11 mouse cellular contexts compared by ENCODE assay signal in the genomic region with DNA sequence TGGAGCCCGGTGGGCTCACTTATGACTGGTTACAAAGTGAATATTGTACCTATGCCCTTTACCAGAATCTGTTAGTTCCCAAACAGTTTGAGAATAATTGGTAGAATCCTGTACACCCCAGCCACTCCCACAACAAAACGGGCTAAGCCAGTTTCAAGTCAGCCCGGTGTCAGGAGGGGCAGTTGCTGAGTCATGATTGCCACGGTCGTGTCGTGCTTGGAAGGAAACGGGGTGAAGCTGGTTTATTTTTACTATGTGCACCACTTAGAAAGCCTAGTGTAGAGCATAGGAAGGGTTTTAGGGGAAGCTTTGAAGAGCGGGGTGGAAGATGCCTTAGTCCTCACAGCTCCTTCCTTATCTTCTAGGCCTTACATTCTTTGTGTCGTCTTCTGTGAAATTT.
DNase-seq lines count a peak whose midpoint lies in the region.
"Had no signal": no experiment of that assay in that cellular context is flagged by ENCODE, and none has a peak within 500 bp of the region (broad histone marks: within the 10 kb centered on the region; RNA-seq: fewer than 3 reads in every experiment).

No protein-coding gene starts in this region.

- DNase-seq in kidney, postnatal 4 days: peak; percentile 3 to 17
- DNase-seq in kidney, postnatal 10 days: no peak
- peak; percentile 82 for DNase-seq in urinary bladder, postnatal 14 days (ENCODE audit: low spot score)
- no peak for DNase-seq in urinary bladder, postnatal 10 days (ENCODE audit: low spot score)
- peak; percentile 6 for DNase-seq in lung, postnatal 14 days
- DNase-seq in yolk sac, embryonic 10.5 days (ENCODE audit: low spot score): peak; percentile 14
- no peak for DNase-seq in right cerebral cortex, postnatal 25 days
- no peak for DNase-seq in right cerebral cortex, postnatal 10 days (ENCODE audit: low spot score in 2 of 2)
- DNase-seq: adrenal gland, postnatal 14 days; cerebellum, postnatal 36 days; heart, postnatal 4 days had no signal

Comparison
In these comparisons a context has a peak if more than half of its experiments do, and no peak if none do; other contexts are left out.
1. DNase-seq: peak in kidney, postnatal 4 days (2 of 2), urinary bladder, postnatal 14 days (single experiment), lung, postnatal 14 days (single experiment) and yolk sac, embryonic 10.5 days (single experiment); none in kidney, postnatal 10 days (single experiment), urinary bladder, postnatal 10 days (single experiment), right cerebral cortex, postnatal 25 days (single experiment) and right cerebral cortex, postnatal 10 days (0 of 2).